Mouse (Mus musculus) stomach, postnatal 0 days (tissue): ENCODE results near the gene Art2b. TPM values are rescaled to one million over a fixed set of nuclear protein-coding genes. Genes with fewer than 3 reads are reported as not detected.

Experiments used
- ATAC-seq: fragments of 200-750 bp; cut with Nextera tagmentation; 2 replicates; pipeline ENCODE4 v1.8.0; 2017; ENCODE audit not compliant: low FRiP score, low TSS enrichment
- DNase-seq: peaks from one replicate; pipeline ENCODE4 v3.0.0-alpha.2; 2016; ENCODE audit warnings: low spot score
- H3K27ac ChIP-seq: fragments of 300-500 bp; sonication (generic); replicated peaks from 2 replicates; pipeline ENCODE4 v1.5.1; 2014; ENCODE audit warnings: mild to moderate bottlenecking, control low read depth
- H3K27me3 ChIP-seq: fragments of 300-500 bp; sonication (generic); 2 replicates; pipeline ENCODE4 v1.6.1; 2014; ENCODE audit warnings: low read length; ENCODE audit not compliant: control insufficient read depth, insufficient read depth
- H3K36me3 ChIP-seq: fragments of 300-500 bp; sonication (generic); 2 replicates; pipeline ENCODE4 v1.6.1; 2014; ENCODE audit warnings: low read length, mixed read lengths; ENCODE audit not compliant: control insufficient read depth, insufficient read depth
- H3K4me1 ChIP-seq: fragments of 300-500 bp; sonication (generic); replicated peaks from 2 replicates; pipeline ENCODE4 v1.6.1; 2014; ENCODE audit warnings: antibody characterized with exemption; ENCODE audit not compliant: control insufficient read depth, insufficient read depth
- H3K4me2 ChIP-seq: fragments of 300-500 bp; sonication (generic); replicated peaks from 2 replicates; pipeline ENCODE4 v1.6.1; 2014; ENCODE audit warnings: low read depth, mild to moderate bottlenecking, control low read depth, moderate library complexity
- H3K4me3 ChIP-seq: fragments of 300-500 bp; sonication (generic); 2 replicates; pipeline ENCODE4 v1.5.1; 2014; ENCODE audit warnings: low read depth, low read length, control low read depth
- H3K9ac ChIP-seq: fragments of 300-500 bp; sonication (generic); 2 replicates; pipeline ENCODE4 v1.6.1; 2014; ENCODE audit warnings: mild to moderate bottlenecking, low read length, control low read depth, mixed read lengths
- H3K9me3 ChIP-seq: fragments of 300-500 bp; sonication (generic); 2 replicates; pipeline ENCODE4 v1.6.1; 2016; ENCODE audit warnings: low read length; ENCODE audit not compliant: control insufficient read depth
- CTCF ChIP-seq: IDR thresholded peaks from 2 replicates; pipeline ENCODE4 v1.5.1; 2016; ENCODE audit warnings: antibody characterized with exemption, low read depth, mild to moderate bottlenecking, moderate library complexity
- EP300 ChIP-seq: optimal IDR thresholded peaks from 2 replicates; pipeline ENCODE3; 2016; ENCODE audit warnings: antibody characterized with exemption
- WGBS: fragments of 180-500 bp; shearing (Covaris S2); extraction: QIAGEN DNeasy Blood & Tissue Kit; methylation state at CpG from one replicate; pipeline ENCODE4 v1.1.7; 2014; 5-methylcytosine and 5-hydroxymethylcytosine counted together
- polyA plus RNA-seq: library from polyadenylated mRNA; unstranded; fragments of >200 nt; fragmentation: Nextera tagmentation; extraction: Ambion mirVana; gene quantifications from 2 replicates; pipeline ENCODE4 v1.2.1, GENCODE M21; 2015

The Art2b gene
- polyA plus RNA-seq, 1 experiment from 2014 or later = not detected

- no peak overlapping the region for H3K4me2 ChIP-seq
- TF ChIP-seq CTCF (no peak), EP300 (no peak)
- no peaks in the 10 kb centered on the region for H3K9me3 ChIP-seq
- no peak overlapping the region for H3K27ac ChIP-seq
- H3K27me3 ChIP-seq = no peaks in the 10 kb centered on the region
- no peak for DNase-seq
- no peak overlapping the region for H3K9ac ChIP-seq
- H3K36me3 ChIP-seq = no peaks in the 10 kb centered on the region
- ATAC-seq = no peak
- 42% methylated on average over 7 of the region's 7 CpGs for WGBS
- H3K4me3 ChIP-seq = no peak overlapping the region
- H3K4me1 ChIP-seq = no peaks in the 10 kb centered on the region
Measured at GRCm38 (mm10) chr7:101550686-101551485, 34.5 kb downstream of the Art2b start.

GRCm38 (mm10) chr7:101549266-101549665, 36.1 kb downstream of the Art2b start:
- ATAC-seq = no peak
- no peaks in the 10 kb centered on the region for H3K9me3 ChIP-seq
- no peak overlapping the region for H3K4me2 ChIP-seq
- no peak overlapping the region for H3K27ac ChIP-seq
- DNase-seq = no peak
- no peaks in the 10 kb centered on the region for H3K36me3 ChIP-seq
- no peaks in the 10 kb centered on the region for H3K4me1 ChIP-seq
- no peak for TF ChIP-seq CTCF
- no peak for TF ChIP-seq EP300
- no peaks in the 10 kb centered on the region for H3K27me3 ChIP-seq
- 84% methylated on average over 3 of the region's 3 CpGs for WGBS
- H3K4me3 ChIP-seq = no peak overlapping the region
- H3K9ac ChIP-seq = no peak overlapping the region

GRCm38 (mm10) chr7:101547651-101548050, 37.7 kb downstream of the Art2b start:
- H3K27me3 ChIP-seq = no peaks in the 10 kb centered on the region

GRCm38 (mm10) chr7:101541734-101542133, 43.7 kb downstream of the Art2b start:
- no peak for TF ChIP-seq EP300
- TF ChIP-seq CTCF = no peak
- DNase-seq = no peak
- H3K4me3 ChIP-seq = no peak overlapping the region
- H3K27me3 ChIP-seq = no peaks in the 10 kb centered on the region
- no peak overlapping the region for H3K9ac ChIP-seq
- no peak overlapping the region for H3K4me2 ChIP-seq
- no peaks in the 10 kb centered on the region for H3K9me3 ChIP-seq
- ATAC-seq = no peak
- no peak overlapping the region for H3K27ac ChIP-seq
- 0 out of 2 replicates have a peak, but pooled peaks cover 2% of the 10 kb centered on the region for H3K4me1 ChIP-seq
- H3K36me3 ChIP-seq = no peaks in the 10 kb centered on the region
- 80% methylated on average over 10 of the region's 10 CpGs for WGBS

More at GRCm38 (mm10) chr7:101547651-101548050, 37.7 kb downstream of the Art2b start:
- H3K4me2 ChIP-seq = no peak overlapping the region
- H3K27ac ChIP-seq = no peak overlapping the region
- ATAC-seq (peak; percentile 84), DNase-seq (no peak)
- no peak overlapping the region for H3K9ac ChIP-seq
- no peaks in the 10 kb centered on the region for H3K9me3 ChIP-seq
- no peaks in the 10 kb centered on the region for H3K36me3 ChIP-seq
- no peak overlapping the region for H3K4me3 ChIP-seq
- TF ChIP-seq CTCF (no peak), EP300 (no peak)
- WGBS = 68% methylated on average over 3 of the region's 3 CpGs
- H3K4me1 ChIP-seq = no peaks in the 10 kb centered on the region

GRCm38 (mm10) chr7:101541132-101541531, 44.3 kb downstream of the Art2b start:
- Histone ChIP-seq H3K27me3 (no peaks in the 10 kb centered on the region), H3K36me3 (no peaks in the 10 kb centered on the region), H3K4me1 (0 out of 2 replicates have a peak, but pooled peaks cover 2% of the 10 kb centered on the region), H3K27ac (no peak overlapping the region), H3K9me3 (no peaks in the 10 kb centered on the region), H3K9ac (no peak overlapping the region), H3K4me3 (no peak overlapping the region), H3K4me2 (no peak overlapping the region)
- 0 out of 2 replicates have a peak, but pooled peaks have one; percentile 68 for ATAC-seq
- DNase-seq = peak; percentile 75
- 5% methylated on average over 11 of the region's 11 CpGs for WGBS
- TF ChIP-seq EP300 = no peak
- TF ChIP-seq CTCF = peak; percentile 86

GRCm38 (mm10) chr7:101540684-101541083, 44.7 kb downstream of the Art2b start:
- no peak for TF ChIP-seq CTCF
- TF ChIP-seq EP300 = no peak
- H3K4me1 ChIP-seq = 0 out of 2 replicates have a peak, but pooled peaks cover 2% of the 10 kb centered on the region
- DNase-seq = no peak
- no peaks in the 10 kb centered on the region for H3K9me3 ChIP-seq
- H3K27ac ChIP-seq = no peak overlapping the region
- H3K4me2 ChIP-seq = no peak overlapping the region
- WGBS = 62% methylated on average over 5 of the region's 5 CpGs
- no peak overlapping the region for H3K4me3 ChIP-seq
- no peaks in the 10 kb centered on the region for H3K36me3 ChIP-seq
- H3K27me3 ChIP-seq = no peaks in the 10 kb centered on the region
- ATAC-seq = no peak
- H3K9ac ChIP-seq = no peak overlapping the region
